Mouse (Mus musculus) G1E (cell line): Measurements from ENCODE around the gene Dennd6b. TPM values are rescaled to one million over a fixed set of nuclear protein-coding genes. Genes with fewer than 3 reads are reported as not detected.

Experiments
- ATAC-seq: 2 replicates; pipeline ENCODE4 v1.8.0; 2016; ENCODE audit warnings: mild to moderate bottlenecking; ENCODE audit not compliant: insufficient number of reproducible peaks, poor library complexity, low FRiP score, severe bottlenecking; ENCODE audit errors: extremely low read depth
- DNase-seq: peaks from one replicate; pipeline ENCODE4 v3.0.0; 2012; ENCODE audit warnings: low spot score
- H3K27me3 ChIP-seq: 2 replicates; pipeline ENCODE4 v1.6.1; 2012; ENCODE audit warnings: mild to moderate bottlenecking, low read length, inconsistent platforms; ENCODE audit not compliant: insufficient read depth
- H3K36me3 ChIP-seq: replicated peaks from 2 replicates; pipeline ENCODE3; 2012; ENCODE audit warnings: mild to moderate bottlenecking, inconsistent platforms
- H3K4me1 ChIP-seq: 2 replicates; pipeline ENCODE4 v1.6.1; 2012; ENCODE audit warnings: low read depth, low read length, inconsistent platforms, mixed read lengths; ENCODE audit not compliant: insufficient read depth
- H3K4me3 ChIP-seq: 2 replicates; pipeline ENCODE4 v1.5.1; 2012; ENCODE audit warnings: low read depth, mild to moderate bottlenecking, inconsistent platforms, low read length, moderate library complexity, mixed read lengths
- H3K9me3 ChIP-seq: replicated peaks from 2 replicates; pipeline ENCODE4 v1.6.1; 2012; ENCODE audit warnings: inconsistent platforms
- CTCF ChIP-seq: IDR thresholded peaks from 2 replicates; pipeline ENCODE4 v1.5.1; 2012; ENCODE audit warnings: low read depth, low read length, inconsistent platforms, mixed read lengths
- GATA1 ChIP-seq: IDR thresholded peaks from 2 replicates; pipeline ENCODE4 v1.6.1; 2012; ENCODE audit warnings: borderline replicate concordance, low read length, inconsistent platforms, mixed read lengths
- GATA2 ChIP-seq: IDR thresholded peaks from 2 replicates; pipeline ENCODE4 v1.6.1; 2012; ENCODE audit warnings: low read depth, low read length, inconsistent platforms, borderline replicate concordance
- POLR2AphosphoS5 ChIP-seq: IDR thresholded peaks from 2 replicates; pipeline ENCODE4 v1.6.1; 2012; ENCODE audit warnings: low read depth, low read length, inconsistent platforms; ENCODE audit not compliant: insufficient replicate concordance
- TAL1 ChIP-seq: conservative IDR thresholded peaks from 2 replicates; pipeline ENCODE4 v1.6.1; 2012; ENCODE audit warnings: low read depth, low read length, inconsistent platforms, mixed read lengths
- polyA plus RNA-seq: library from polyadenylated mRNA; stranded (reverse); fragments of >175 nt; gene quantifications from 2 replicates; pipeline ENCODE4 v1.2.3, GENCODE M21; 2012
- total RNA-seq, 2 experiments: library from RNA; stranded (forward) in 1 of 2; stranded (reverse) in 1 of 2; fragments of 200-1000 nt in 1 of 2; fragments of >200 nt in 1 of 2; fragmentation: Nextera tagmentation in 1 of 2; gene quantifications; 2 replicates each; pipeline ENCODE4 v1.2.3; 2014 to 2017

Gene Dennd6b
- total and polyA plus RNA-seq, 3 experiments = 1.8 to 7.3 (median 4.0) TPM

DNA sequence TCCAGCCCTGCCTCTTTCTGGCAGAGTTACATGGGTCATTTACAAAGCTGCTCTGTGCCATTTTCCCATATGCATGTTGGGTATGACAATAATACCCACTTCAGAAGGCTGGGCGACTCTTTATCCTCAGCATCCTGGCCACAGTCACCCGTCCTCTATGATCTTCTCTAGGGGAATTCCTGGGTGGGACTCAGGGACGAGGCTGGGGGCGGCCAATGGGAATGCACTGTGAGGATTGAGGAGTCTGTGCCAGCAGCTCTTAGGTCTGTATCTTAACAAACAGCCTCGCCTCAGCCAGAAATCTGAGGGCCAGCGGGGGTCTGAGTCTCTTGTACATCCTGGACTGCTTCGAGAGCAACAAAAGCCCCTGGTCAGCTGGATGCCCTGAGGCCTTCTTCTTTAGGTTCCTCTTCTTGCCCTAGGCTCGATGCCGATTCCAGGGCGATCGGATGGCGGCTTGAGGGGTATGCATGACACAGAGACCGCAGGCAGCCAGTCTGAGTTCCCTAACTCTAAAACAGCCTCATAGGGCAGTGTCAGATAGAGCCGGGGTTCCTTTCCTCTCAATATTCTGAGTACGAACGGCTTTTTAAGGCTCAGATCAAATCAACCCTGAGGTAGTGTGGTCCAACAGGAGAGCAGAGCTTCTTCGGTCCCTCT is 23.9 kb downstream of the Dennd6b start:
- H3K36me3 ChIP-seq = peaks cover 7% of the 10 kb centered on the region
- H3K4me1 ChIP-seq = peaks cover 23% of the 10 kb centered on the region
- no peak overlapping the region for H3K4me3 ChIP-seq
- TF ChIP-seq POLR2AphosphoS5 (no peak), TAL1 (no peak), CTCF (no peak), GATA2 (no peak), GATA1 (no peak)
- ATAC-seq (no peak), DNase-seq (no peak)
- H3K9me3 ChIP-seq = no peaks in the 10 kb centered on the region
- H3K27me3 ChIP-seq = peaks cover 40% of the 10 kb centered on the region

DNA sequence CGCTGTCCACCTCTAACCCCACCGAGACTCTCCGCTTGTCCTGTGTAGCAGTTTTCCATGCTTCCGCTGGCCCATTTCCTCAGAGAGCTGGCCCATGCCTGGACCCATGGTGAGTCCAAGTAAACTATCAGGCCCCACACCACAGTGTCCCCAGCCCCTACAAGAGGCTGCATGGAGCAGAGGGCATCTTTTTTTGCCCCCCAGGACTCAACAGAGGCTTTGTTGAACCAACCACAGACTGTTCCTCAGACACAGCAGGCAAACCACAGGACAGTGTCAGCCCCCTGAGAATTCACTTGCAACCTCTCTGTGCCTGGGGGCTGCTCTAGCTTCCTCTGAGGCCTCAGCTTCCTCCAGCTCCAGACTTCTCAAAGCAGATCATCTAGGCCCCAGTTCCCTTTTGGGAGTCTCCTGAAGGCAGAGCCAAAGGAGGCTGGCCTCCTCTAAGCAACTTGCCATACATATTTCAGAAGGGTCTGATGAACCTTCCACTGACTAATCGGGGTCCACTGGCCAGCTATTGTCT is 24.7 kb downstream of the Dennd6b start:
- Histone ChIP-seq H3K9me3 (no peaks in the 10 kb centered on the region), H3K4me3 (no peak overlapping the region), H3K27me3 (peaks cover 38% of the 10 kb centered on the region), H3K4me1 (peaks cover 15% of the 10 kb centered on the region), H3K36me3 (peaks cover 15% of the 10 kb centered on the region)
- DNase-seq (no peak), ATAC-seq (no peak)
- TF ChIP-seq TAL1 = no peak
- no peak for TF ChIP-seq GATA2
- TF ChIP-seq POLR2AphosphoS5 = no peak
- no peak for TF ChIP-seq GATA1
- no peak for TF ChIP-seq CTCF

DNA sequence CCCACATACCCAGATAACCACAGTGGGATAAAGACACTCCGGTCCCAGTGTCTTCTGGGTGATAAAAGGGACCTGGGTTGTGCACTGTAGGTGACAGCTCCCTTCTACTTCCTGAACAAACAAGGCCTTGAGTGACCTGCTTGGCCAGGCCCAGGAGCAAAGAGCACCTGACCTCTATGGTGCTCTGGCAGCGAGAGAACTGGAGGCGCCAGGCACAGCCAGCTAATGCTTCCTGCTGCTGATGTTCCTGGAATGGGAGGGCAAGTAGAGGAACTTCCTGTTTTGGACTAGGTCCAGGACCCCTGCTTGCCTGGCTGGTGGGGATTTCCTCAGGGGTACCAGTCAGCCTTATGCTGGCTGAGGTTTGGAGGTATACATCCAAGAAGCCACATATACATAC is 26.2 kb downstream of the Dennd6b start:
- DNase-seq = no peak
- H3K36me3 ChIP-seq = peaks cover 29% of the 10 kb centered on the region
- H3K4me3 ChIP-seq = no peak overlapping the region
- TF ChIP-seq GATA2 = no peak
- no peak for TF ChIP-seq POLR2AphosphoS5
- no peak for TF ChIP-seq TAL1
- no peak for TF ChIP-seq CTCF
- TF ChIP-seq GATA1 = no peak
- H3K27me3 ChIP-seq = peaks cover 31% of the 10 kb centered on the region
- H3K4me1 ChIP-seq = peaks cover 15% of the 10 kb centered on the region
- ATAC-seq = no peak
- H3K9me3 ChIP-seq = no peaks in the 10 kb centered on the region

DNA sequence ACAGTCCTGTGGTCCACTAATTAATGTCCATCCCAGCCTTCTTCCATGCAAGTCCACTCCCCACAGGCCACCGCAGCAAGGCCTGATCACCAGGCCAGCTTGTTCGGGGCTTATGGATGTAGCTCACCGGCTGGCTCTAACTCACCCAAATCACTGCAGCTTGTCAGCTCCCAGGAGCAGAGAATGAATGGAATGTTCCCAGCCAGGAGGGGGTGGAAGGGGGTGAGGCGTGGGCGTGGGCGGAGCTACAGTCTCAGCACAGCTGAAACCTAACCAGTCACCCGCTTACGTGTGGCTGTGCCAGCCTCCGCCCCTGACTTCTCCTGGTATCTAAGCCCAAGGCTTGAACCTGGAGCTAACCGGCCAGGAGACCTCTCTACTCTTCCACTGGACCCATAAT is 26.9 kb downstream of the Dennd6b start:
- TF ChIP-seq GATA2 (no peak), GATA1 (no peak), CTCF (no peak), TAL1 (no peak), POLR2AphosphoS5 (no peak)
- peaks cover 15% of the 10 kb centered on the region for H3K4me1 ChIP-seq

DNA sequence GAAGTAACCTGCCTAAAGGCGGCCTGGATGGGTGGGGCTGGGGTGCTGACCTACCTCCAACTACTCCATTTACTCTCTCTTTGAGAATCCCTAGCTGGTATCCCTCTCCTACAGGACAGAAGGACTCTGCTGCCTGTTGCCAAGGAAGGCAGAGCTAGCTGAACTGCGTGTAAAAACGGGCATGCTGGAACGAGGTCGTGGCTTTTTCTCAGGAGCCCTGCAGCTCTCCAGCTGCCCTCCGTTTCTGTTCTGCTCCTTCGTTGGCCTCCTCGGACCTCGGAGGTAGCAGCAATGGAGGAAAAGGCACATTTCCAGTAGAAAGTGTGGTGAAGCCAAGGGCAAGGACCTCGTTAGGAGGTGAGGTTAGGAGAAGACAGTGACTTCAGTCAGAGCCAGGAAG is 27.4 kb downstream of the Dennd6b start:
- peaks cover 22% of the 10 kb centered on the region for H3K27me3 ChIP-seq
- peaks cover 12% of the 10 kb centered on the region for H3K4me1 ChIP-seq
- no peaks in the 10 kb centered on the region for H3K9me3 ChIP-seq
- H3K4me3 ChIP-seq = no peak overlapping the region
- H3K36me3 ChIP-seq = peaks cover 35% of the 10 kb centered on the region
- ATAC-seq (no peak), DNase-seq (no peak)
- TF ChIP-seq GATA1 (no peak), POLR2AphosphoS5 (no peak), CTCF (no peak), TAL1 (no peak), GATA2 (no peak)

More for the DNA sequence above, 26.9 kb downstream of the Dennd6b start:
- ATAC-seq = no peak
- peaks cover 33% of the 10 kb centered on the region for H3K36me3 ChIP-seq
- H3K9me3 ChIP-seq = no peaks in the 10 kb centered on the region
- peaks cover 26% of the 10 kb centered on the region for H3K27me3 ChIP-seq
- no peak for DNase-seq
- no peak overlapping the region for H3K4me3 ChIP-seq

DNA sequence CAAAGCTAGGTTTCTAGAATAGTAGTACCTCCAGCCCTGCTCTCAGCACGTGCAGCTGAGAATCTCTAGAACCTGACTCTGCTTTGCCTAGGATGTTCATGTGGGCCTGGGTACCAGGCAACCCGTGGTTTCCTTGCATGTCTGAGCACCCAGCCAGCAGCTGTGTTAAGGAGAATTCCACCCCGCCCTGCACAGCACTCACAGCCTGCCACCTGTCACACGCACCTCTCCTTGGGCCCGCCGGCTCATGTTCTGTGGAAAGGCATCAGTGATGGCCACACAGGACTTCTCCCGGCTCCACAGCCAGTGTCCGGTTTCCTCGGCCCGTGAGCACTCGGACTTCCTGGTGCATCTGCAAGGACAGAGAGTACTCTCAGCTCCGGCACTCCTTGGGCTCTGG is 30.8 kb downstream of the Dennd6b start:
- Histone ChIP-seq H3K4me1 (peaks cover 4% of the 10 kb centered on the region; the same call in 1 of the 2 replicates), H3K27me3 (no peaks in the 10 kb centered on the region; the same call in 1 of the 2 replicates), H3K9me3 (no peaks in the 10 kb centered on the region), H3K36me3 (peaks cover 57% of the 10 kb centered on the region), H3K4me3 (no peak overlapping the region)
- no peak for ATAC-seq
- DNase-seq = no peak
- no peak for TF ChIP-seq POLR2AphosphoS5
- no peak for TF ChIP-seq TAL1
- no peak for TF ChIP-seq GATA1
- TF ChIP-seq GATA2 = no peak
- TF ChIP-seq CTCF = no peak
